Mouse (Mus musculus) erythroblast, embryonic 14.5 days (primary cell): ENCODE data around the gene Zfp979. TPM values are rescaled to one million over a fixed set of nuclear protein-coding genes. Genes with fewer than 3 reads are reported as not detected.
"Not testable (repeated sequence)": the region's sequence is repeated elsewhere in the genome, so short reads cannot be mapped to it uniquely, and the experiment has no call there.

Source experiments
- H3K27me3 ChIP-seq: 2 replicates; pipeline ENCODE4 v1.6.1; 2012; ENCODE audit warnings: inconsistent platforms; ENCODE audit not compliant: control insufficient read depth
- H3K36me3 ChIP-seq: 2 replicates; pipeline ENCODE4 v1.6.1; 2012; ENCODE audit warnings: mild to moderate bottlenecking, inconsistent platforms; ENCODE audit not compliant: control insufficient read depth
- H3K4me1 ChIP-seq: 2 replicates; pipeline ENCODE4 v1.6.1; 2012; ENCODE audit warnings: inconsistent platforms; ENCODE audit not compliant: control insufficient read depth
- H3K4me3 ChIP-seq: replicated peaks from 2 replicates; pipeline ENCODE3; 2012; ENCODE audit warnings: moderate library complexity, mild to moderate bottlenecking, inconsistent platforms
- H3K9me3 ChIP-seq: 2 replicates; pipeline ENCODE4 v1.6.1; 2012; ENCODE audit warnings: low read length, inconsistent platforms, mixed read lengths; ENCODE audit not compliant: control insufficient read depth
- GATA1 ChIP-seq: IDR thresholded peaks from 2 replicates; pipeline ENCODE4 v1.6.1; 2012; ENCODE audit warnings: low read length, inconsistent platforms, mixed read lengths
- TAL1 ChIP-seq: IDR thresholded peaks from 3 replicates; pipeline ENCODE4 v1.6.1; 2012; ENCODE audit warnings: low read length, inconsistent platforms, mixed read lengths
- polyA plus RNA-seq: library from polyadenylated mRNA; stranded (reverse); fragments of >175 nt; gene quantifications from 2 replicates; pipeline ENCODE4 v1.2.3, GENCODE M21; 2012

Zfp979 gene
- polyA plus RNA-seq = 0.02 TPM in 2 replicates

GRCm38 (mm10) chr4:147642413-147642812, at the start of gene Zfp979:
TSS of gene Zfp979 (minus strand) at chr4:147642513.
- H3K4me3 ChIP-seq, H3K4me1 ChIP-seq, H3K36me3 ChIP-seq, H3K27me3 ChIP-seq, H3K9me3 ChIP-seq: not testable (repeated sequence)

- not testable (repeated sequence) for H3K27me3 ChIP-seq, H3K4me3 ChIP-seq, H3K36me3 ChIP-seq, H3K9me3 ChIP-seq, H3K4me1 ChIP-seq
These were observed 12.9 kb upstream of the Zfp979 start for GRCm38 (mm10) chr4:147655245-147655644.

GRCm38 (mm10) chr4:147647407-147647806, 5.1 kb upstream of the Zfp979 start:
- H3K4me3 ChIP-seq, H3K4me1 ChIP-seq, H3K27me3 ChIP-seq, H3K9me3 ChIP-seq, H3K36me3 ChIP-seq: not testable (repeated sequence)

GRCm38 (mm10) chr4:147641932-147642331, 381 bp downstream of the Zfp979 start:
- not testable (repeated sequence) for H3K4me3 ChIP-seq, H3K36me3 ChIP-seq, H3K27me3 ChIP-seq, H3K4me1 ChIP-seq, H3K9me3 ChIP-seq

GRCm38 (mm10) chr4:147633818-147634262, 8.5 kb downstream of the Zfp979 start:
- H3K36me3 ChIP-seq, H3K4me3 ChIP-seq, H3K9me3 ChIP-seq, H3K27me3 ChIP-seq, H3K4me1 ChIP-seq: not testable (repeated sequence)

GRCm38 (mm10) chr4:147606511-147606910, 35.8 kb downstream of the Zfp979 start:
- H3K4me1 ChIP-seq, H3K36me3 ChIP-seq, H3K27me3 ChIP-seq, H3K4me3 ChIP-seq: not testable (repeated sequence)
- peaks cover 22% of the 10 kb centered on the region for H3K9me3 ChIP-seq

- no peak overlapping the region for H3K4me3 ChIP-seq
- no peaks in the 10 kb centered on the region for H3K4me1 ChIP-seq
- no peaks in the 10 kb centered on the region for H3K27me3 ChIP-seq
- TF ChIP-seq TAL1 (no peak), GATA1 (no peak)
- H3K9me3 ChIP-seq = peaks cover 22% of the 10 kb centered on the region
- no peaks in the 10 kb centered on the region for H3K36me3 ChIP-seq
These were observed 36.8 kb downstream of the Zfp979 start for GRCm38 (mm10) chr4:147605521-147605920.

- TF ChIP-seq GATA1 (no peak), TAL1 (no peak)
- no peaks in the 10 kb centered on the region for H3K27me3 ChIP-seq
- H3K4me1 ChIP-seq = no peaks in the 10 kb centered on the region
- H3K4me3 ChIP-seq = no peak overlapping the region
- H3K9me3 ChIP-seq = peaks cover 30% of the 10 kb centered on the region
- H3K36me3 ChIP-seq = no peaks in the 10 kb centered on the region
These were observed 38.5 kb downstream of the Zfp979 start for GRCm38 (mm10) chr4:147603806-147604205.

GRCm38 (mm10) chr4:147601881-147602280, 40.4 kb downstream of the Zfp979 start:
- Histone ChIP-seq H3K9me3 (peaks cover 28% of the 10 kb centered on the region), H3K36me3 (no peaks in the 10 kb centered on the region), H3K4me1 (no peaks in the 10 kb centered on the region), H3K4me3 (no peak overlapping the region), H3K27me3 (no peaks in the 10 kb centered on the region)
- no peak for TF ChIP-seq TAL1
- no peak for TF ChIP-seq GATA1

GRCm38 (mm10) chr4:147598831-147599230, 43.5 kb downstream of the Zfp979 start:
- no peaks in the 10 kb centered on the region for H3K27me3 ChIP-seq
- no peaks in the 10 kb centered on the region for H3K4me1 ChIP-seq
- no peaks in the 10 kb centered on the region for H3K36me3 ChIP-seq
- peaks cover 22% of the 10 kb centered on the region for H3K9me3 ChIP-seq
- H3K4me3 ChIP-seq = no peak overlapping the region
- no peak for TF ChIP-seq TAL1
- no peak for TF ChIP-seq GATA1

- Histone ChIP-seq H3K36me3 (no peaks in the 10 kb centered on the region), H3K4me3 (no peak overlapping the region), H3K9me3 (peaks cover 17% of the 10 kb centered on the region), H3K27me3 (no peaks in the 10 kb centered on the region), H3K4me1 (no peaks in the 10 kb centered on the region)
- TF ChIP-seq TAL1 (no peak), GATA1 (no peak)
These were observed 44.6 kb downstream of the Zfp979 start for GRCm38 (mm10) chr4:147597685-147598084.

- H3K27me3 ChIP-seq, H3K4me3 ChIP-seq, H3K4me1 ChIP-seq, H3K36me3 ChIP-seq: not testable (repeated sequence)
- peaks cover 16% of the 10 kb centered on the region for H3K9me3 ChIP-seq
These were observed 47.7 kb downstream of the Zfp979 start for GRCm38 (mm10) chr4:147594630-147595029.
